Mouse (Mus musculus): ENCODE results near the gene Eif4g2.
A peak's percentile ranks its signal among the peaks of the same experiment; 100 is the strongest.

Gene Eif4g2

GRCm38 (mm10) chr7:111082822-111083732, at the start of gene Eif4g2:
Eif4g2 (minus strand) TSS chr7:111083030.
- DNase-seq (ENCODE audit: low spot score): peak; percentile 99

GRCm38 (mm10) chr7:111132596-111132995, 49.8 kb upstream of the Eif4g2 start:
- DNase-seq (ENCODE audit: low spot score): no peak

GRCm38 (mm10) chr7:111126636-111127395, 44.0 kb upstream of the Eif4g2 start:
- no peak for DNase-seq (ENCODE audit: low spot score)

GRCm38 (mm10) chr7:111123761-111124546, 41.1 kb upstream of the Eif4g2 start:
- no peak for DNase-seq (ENCODE audit: low spot score)

- DNase-seq (ENCODE audit: low spot score): peak; percentile 98
Observed at GRCm38 (mm10) chr7:111122531-111123130, 39.8 kb upstream of the Eif4g2 start.

- peak; percentile 81 for DNase-seq (ENCODE audit: low spot score)
Observed at GRCm38 (mm10) chr7:111122084-111122530, 39.3 kb upstream of the Eif4g2 start.

GRCm38 (mm10) chr7:111121522-111121921, 38.7 kb upstream of the Eif4g2 start:
- peak; percentile 27 for DNase-seq (ENCODE audit: low spot score)

GRCm38 (mm10) chr7:111109561-111109960, 26.7 kb upstream of the Eif4g2 start:
- no peak for DNase-seq (ENCODE audit: low spot score)

GRCm38 (mm10) chr7:111109161-111109560, 26.3 kb upstream of the Eif4g2 start:
- no peak for DNase-seq (ENCODE audit: low spot score)

GRCm38 (mm10) chr7:111098196-111098595, 15.4 kb upstream of the Eif4g2 start:
- DNase-seq (ENCODE audit: low spot score): no peak

GRCm38 (mm10) chr7:111095169-111095568, 12.3 kb upstream of the Eif4g2 start:
- DNase-seq (ENCODE audit: low spot score): no peak

- no peak for DNase-seq (ENCODE audit: low spot score)
Observed at GRCm38 (mm10) chr7:111085153-111085552, 2.3 kb upstream of the Eif4g2 start.

GRCm38 (mm10) chr7:111084443-111084842, 1.6 kb upstream of the Eif4g2 start:
- DNase-seq (ENCODE audit: low spot score): no peak

- DNase-seq (ENCODE audit: low spot score): peak; percentile 43
Observed at GRCm38 (mm10) chr7:111083733-111084120, 897 bp upstream of the Eif4g2 start.

- DNase-seq (ENCODE audit: low spot score): peak; percentile 84
Observed at GRCm38 (mm10) chr7:111082043-111082821, 598 bp downstream of the Eif4g2 start.

GRCm38 (mm10) chr7:111080876-111081275, 2.0 kb downstream of the Eif4g2 start:
- no peak for DNase-seq (ENCODE audit: low spot score)

- DNase-seq (ENCODE audit: low spot score): peak; percentile 41
Observed at GRCm38 (mm10) chr7:111080026-111080425, 2.8 kb downstream of the Eif4g2 start.

- DNase-seq (ENCODE audit: low spot score): no peak
Observed at GRCm38 (mm10) chr7:111078271-111078670, 4.6 kb downstream of the Eif4g2 start.

GRCm38 (mm10) chr7:111075288-111075687, 7.5 kb downstream of the Eif4g2 start:
- no peak for DNase-seq (ENCODE audit: low spot score)

GRCm38 (mm10) chr7:111072410-111072809, 10.4 kb downstream of the Eif4g2 start:
- DNase-seq (ENCODE audit: low spot score): no peak

GRCm38 (mm10) chr7:111070167-111070496, 12.7 kb downstream of the Eif4g2 start:
- no peak for DNase-seq (ENCODE audit: low spot score)

Data from MN1 (cell line).